Mouse (Mus musculus) megakaryocyte, adult 5-6 weeks (primary cell): ENCODE results near the gene Pramel7. TPM values are rescaled to one million over a fixed set of nuclear protein-coding genes. Genes with fewer than 3 reads are reported as not detected.
"Not testable (repeated sequence)": the region's sequence is repeated elsewhere in the genome, so short reads cannot be mapped to it uniquely, and the experiment has no call there.

Experiments
- ATAC-seq: 2 replicates; pipeline ENCODE4 v1.8.0; 2016; ENCODE audit warnings: mild to moderate bottlenecking, inconsistent platforms; ENCODE audit not compliant: poor library complexity, severe bottlenecking
- total RNA-seq, 2 experiments: library from RNA; stranded (forward) in 1 of 2; stranded (reverse) in 1 of 2; fragments of 153-499, 151-499 nt in 1 of 2; fragments of 221-1000, 200-1000 nt in 1 of 2; gene quantifications; 2 replicates each; pipeline versions ENCODE4 v1.2.3 to v1.2.4; 2015 to 2017

Pramel7 gene
- total RNA-seq (2015): not detected in 2 replicates
- total RNA-seq (2017): not detected in 2 replicates

DNA sequence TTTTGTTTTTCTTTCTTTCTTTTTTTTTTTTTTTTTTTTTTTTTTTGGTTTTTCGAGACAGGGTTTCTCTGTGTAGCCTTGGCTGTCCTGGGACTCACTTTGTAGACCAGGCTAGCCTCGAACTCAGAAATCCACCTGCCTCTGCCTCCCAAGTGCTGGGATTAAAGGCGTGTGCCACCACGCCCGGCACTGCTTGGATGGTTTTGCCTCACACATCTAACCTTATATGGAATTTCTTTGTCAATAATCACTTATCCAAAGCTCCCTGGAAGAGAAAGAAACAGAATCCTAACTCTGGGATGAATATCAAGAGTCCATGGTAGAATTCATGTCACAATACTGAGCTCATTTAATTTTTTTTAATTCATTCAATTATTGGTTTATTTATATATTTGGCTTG lies at the start of gene Pramel7:
Pramel7 (minus strand) TSS at position 101 of the 400 bp plus-strand sequence.
- not testable (repeated sequence) for ATAC-seq

DNA sequence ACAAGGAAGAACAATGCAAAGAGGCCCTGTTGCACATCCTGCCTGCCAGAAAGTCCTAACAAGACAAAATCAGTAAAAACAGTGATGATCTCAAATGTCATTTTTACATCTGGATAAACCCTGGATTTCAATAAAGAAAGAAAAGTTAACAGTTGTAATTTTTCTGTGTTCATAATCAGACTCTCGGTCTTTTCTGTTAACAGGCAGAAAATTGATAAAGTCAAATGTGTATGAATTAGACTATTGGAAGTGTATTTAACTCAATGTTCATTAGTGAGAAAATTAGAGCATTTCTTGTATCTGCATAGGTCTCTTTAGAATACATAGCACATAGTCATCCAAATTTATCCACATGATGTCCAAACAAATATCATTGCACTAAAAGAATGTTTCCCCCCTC lies 48.5 kb upstream of the Pramel7 start, which contains the start of gene Olfr1128:
Olfr1128 (minus strand) TSS at position 101 of the 400 bp plus-strand sequence.
- no peak for ATAC-seq

- ATAC-seq: no peak
These were observed 37.9 kb upstream of the Pramel7 start for GRCm38 (mm10) chr2:87534826-87535225.

- ATAC-seq: no peak
These were observed 34.6 kb upstream of the Pramel7 start, which contains the start of gene Olfr153 for GRCm38 (mm10) chr2:87531496-87531895. Gene Olfr153 (plus strand): TSS chr2:87531796.

DNA sequence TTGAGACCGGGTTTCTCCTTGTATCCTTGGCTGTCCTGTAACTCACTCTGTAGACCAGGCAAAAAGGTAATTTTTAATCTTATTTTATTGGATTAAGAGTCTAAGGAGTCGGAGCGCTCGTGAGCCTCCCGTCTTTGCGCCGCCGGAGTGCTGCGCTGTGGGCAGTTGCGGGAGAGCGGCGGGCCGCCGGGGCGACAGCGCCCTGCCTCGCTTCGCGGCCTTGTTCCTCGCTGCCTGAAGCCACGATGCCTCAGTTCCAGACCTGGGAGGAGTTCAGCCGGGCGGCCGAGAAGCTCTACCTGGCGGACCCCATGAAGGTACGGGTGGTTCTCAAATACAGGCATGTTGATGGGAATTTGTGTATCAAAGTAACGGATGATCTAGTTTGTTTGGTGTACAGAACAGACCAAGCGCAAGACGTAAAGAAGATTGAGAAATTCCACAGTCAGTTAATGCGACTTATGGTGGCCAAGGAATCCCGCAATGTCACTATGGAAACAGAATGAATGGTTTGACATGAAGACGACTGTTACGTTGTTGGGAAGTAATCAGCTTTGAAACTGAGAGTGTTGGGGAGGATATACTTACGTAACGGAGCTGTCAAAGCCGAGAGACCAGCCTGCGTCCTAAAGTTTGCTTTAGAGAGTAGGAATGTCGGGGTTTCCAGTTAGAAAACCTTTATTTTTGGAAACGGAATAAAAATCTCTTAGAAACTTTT lies 29.2 kb upstream of the Pramel7 start:
- ATAC-seq: not testable (repeated sequence)

GRCm38 (mm10) chr2:87520651-87521050 lies 23.8 kb upstream of the Pramel7 start:
- ATAC-seq: no peak

DNA sequence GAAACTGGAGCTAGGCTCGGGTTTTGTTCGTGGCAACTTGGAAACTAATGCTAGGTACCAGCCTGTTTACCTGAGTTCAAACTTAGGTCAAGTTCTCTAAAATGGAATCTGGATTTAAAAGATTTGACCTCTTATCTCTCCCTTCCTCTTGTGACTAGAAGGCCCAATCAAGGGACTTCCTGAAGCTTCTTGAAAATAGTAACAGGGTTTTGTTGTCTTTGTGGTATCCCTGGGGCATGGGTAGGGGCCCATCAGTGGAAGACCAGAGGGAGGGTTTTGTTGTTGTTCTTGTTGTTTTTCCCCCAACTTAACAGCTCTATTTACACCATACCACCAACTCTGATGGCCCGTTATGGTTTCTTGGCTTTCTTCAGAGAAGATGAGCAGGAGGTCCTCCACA lies 19.7 kb upstream of the Pramel7 start:
- ATAC-seq: no peak

GRCm38 (mm10) chr2:87515457-87516060 lies 18.7 kb upstream of the Pramel7 start:
- no peak for ATAC-seq

GRCm38 (mm10) chr2:87515046-87515445 lies 18.2 kb upstream of the Pramel7 start:
- no peak for ATAC-seq

DNA sequence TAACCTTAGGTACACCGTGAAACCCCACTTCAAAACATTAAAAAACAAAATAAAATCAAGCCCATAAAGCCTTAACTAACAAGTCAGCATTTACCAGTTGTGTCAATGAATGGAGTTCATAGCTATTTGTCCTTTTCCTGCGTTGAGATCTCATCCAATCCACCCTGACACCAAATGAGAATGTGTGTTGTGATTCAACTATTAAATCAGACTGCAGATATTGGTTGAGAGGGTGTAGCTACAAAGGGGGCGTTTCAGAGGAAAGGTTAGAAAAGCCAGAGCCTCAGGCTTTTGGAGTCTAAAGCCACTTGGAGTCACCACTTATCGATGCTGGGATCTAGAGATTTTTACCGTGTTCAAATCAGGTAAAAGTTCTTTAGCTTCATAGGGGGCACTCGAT lies 9.4 kb upstream of the Pramel7 start, which contains the start of gene Pramel6:
Pramel6 (plus strand) TSS at position 301 of the 400 bp plus-strand sequence.
- ATAC-seq: no peak

- no peak for ATAC-seq
These were observed 14.6 kb downstream of the Pramel7 start for GRCm38 (mm10) chr2:87482276-87482675.

- ATAC-seq: no peak
These were observed 15.7 kb downstream of the Pramel7 start for GRCm38 (mm10) chr2:87481158-87481557.

- ATAC-seq: no peak
These were observed 16.7 kb downstream of the Pramel7 start for GRCm38 (mm10) chr2:87480207-87480606.

- ATAC-seq: no peak
These were observed 35.1 kb downstream of the Pramel7 start for GRCm38 (mm10) chr2:87461769-87462168.

DNA sequence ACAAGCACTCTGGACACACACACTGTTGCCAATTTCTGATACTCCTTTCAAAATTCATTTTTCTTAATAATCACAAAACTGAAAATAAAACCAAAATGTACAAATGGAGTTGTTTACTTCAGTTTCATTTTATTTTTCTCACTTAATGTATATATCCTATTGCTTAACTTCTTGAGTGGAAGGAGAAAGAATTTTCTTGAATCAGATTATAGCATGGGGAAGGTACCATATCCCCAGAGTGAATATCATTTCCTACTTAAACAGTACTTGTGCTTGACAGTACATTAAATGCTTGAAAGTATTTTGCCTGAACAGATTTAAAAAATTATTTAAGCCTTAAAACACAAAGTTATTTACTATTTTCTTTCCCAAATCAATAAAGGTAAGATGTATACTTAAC lies 43.2 kb downstream of the Pramel7 start, which contains the start of gene Olfr1126:
Olfr1126 (plus strand) TSS at position 301 of the 400 bp plus-strand sequence.
- ATAC-seq: no peak

Other genes starting within 250 kb of the Pramel7 start
- not detected in 2 replicates for gene Olfr1115, start 249.1 kb downstream of the Pramel7 start, total RNA-seq (2015)
- gene Olfr1115, start 249.1 kb downstream of the Pramel7 start, total RNA-seq (2017): not detected in 2 replicates
- not detected in 2 replicates for gene Olfr1116, start 229.6 kb downstream of the Pramel7 start, total RNA-seq (2015)
- not detected in 2 replicates for gene Olfr1116, start 229.6 kb downstream of the Pramel7 start, total RNA-seq (2017)
- gene Olfr1118, start 189.5 kb downstream of the Pramel7 start, total RNA-seq (2015): not detected in 2 replicates
- gene Olfr1118, start 189.5 kb downstream of the Pramel7 start, total RNA-seq (2017): 0.04 TPM in 1 of 2 replicates, not detected in the other
- not detected in 2 replicates for gene Olfr1120, start 142.3 kb downstream of the Pramel7 start, total RNA-seq (2015)
- not detected in 2 replicates for gene Olfr1120, start 142.3 kb downstream of the Pramel7 start, total RNA-seq (2017)
- gene Olfr1121, start 127.2 kb downstream of the Pramel7 start, total RNA-seq (2015): not detected in 2 replicates
- not detected in 2 replicates for gene Olfr1121, start 127.2 kb downstream of the Pramel7 start, total RNA-seq (2017)
- 0.02 TPM in 1 of 2 replicates, not detected in the other for gene Olfr1122, start 111.2 kb downstream of the Pramel7 start, total RNA-seq (2015)
- gene Olfr1122, start 111.2 kb downstream of the Pramel7 start, total RNA-seq (2017): not detected in 2 replicates
- gene Olfr1123, start 80.5 kb downstream of the Pramel7 start, total RNA-seq (2015): not detected in 2 replicates
- gene Olfr1123, start 80.5 kb downstream of the Pramel7 start, total RNA-seq (2017): not detected in 2 replicates
- not detected in 2 replicates for gene Olfr1124, start 66.8 kb downstream of the Pramel7 start, total RNA-seq (2015)
- not detected in 2 replicates for gene Olfr1124, start 66.8 kb downstream of the Pramel7 start, total RNA-seq (2017)
- not detected in 2 replicates for gene Olfr1126, start 43.1 kb downstream of the Pramel7 start, total RNA-seq (2015)
- gene Olfr1126, start 43.1 kb downstream of the Pramel7 start, total RNA-seq (2017): not detected in 2 replicates
- not detected in 2 replicates for gene Pramel6, start 9.5 kb upstream of the Pramel7 start, total RNA-seq (2015)
- not detected in 2 replicates for gene Pramel6, start 9.5 kb upstream of the Pramel7 start, total RNA-seq (2017)
- not detected in 2 replicates for gene Olfr153, start 34.7 kb upstream of the Pramel7 start, total RNA-seq (2015)
- not detected in 2 replicates for gene Olfr153, start 34.7 kb upstream of the Pramel7 start, total RNA-seq (2017)
- gene Olfr1128, start 48.4 kb upstream of the Pramel7 start, total RNA-seq (2015): not detected in 2 replicates
- gene Olfr1128, start 48.4 kb upstream of the Pramel7 start, total RNA-seq (2017): not detected in 2 replicates
- gene Olfr1129, start 76.8 kb upstream of the Pramel7 start, total RNA-seq (2015): not detected in 2 replicates
- gene Olfr1129, start 76.8 kb upstream of the Pramel7 start, total RNA-seq (2017): not detected in 2 replicates
- gene Olfr1130, start 109.1 kb upstream of the Pramel7 start, total RNA-seq (2015): not detected in 2 replicates
- gene Olfr1130, start 109.1 kb upstream of the Pramel7 start, total RNA-seq (2017): not detected in 2 replicates
- not detected in 2 replicates for gene Olfr1131, start 130.0 kb upstream of the Pramel7 start, total RNA-seq (2015)
- gene Olfr1131, start 130.0 kb upstream of the Pramel7 start, total RNA-seq (2017): not detected in 2 replicates
- not detected in 2 replicates for gene Olfr1132, start 140.4 kb upstream of the Pramel7 start, total RNA-seq (2015)
- gene Olfr1132, start 140.4 kb upstream of the Pramel7 start, total RNA-seq (2017): not detected in 2 replicates
- not detected in 2 replicates for gene Olfr1133, start 150.3 kb upstream of the Pramel7 start, total RNA-seq (2015)
- not detected in 2 replicates for gene Olfr1133, start 150.3 kb upstream of the Pramel7 start, total RNA-seq (2017)
- gene Olfr1134, start 161.4 kb upstream of the Pramel7 start, total RNA-seq (2015): not detected in 2 replicates
- gene Olfr1134, start 161.4 kb upstream of the Pramel7 start, total RNA-seq (2017): not detected in 2 replicates
- not detected in 2 replicates for gene Olfr1135, start 176.6 kb upstream of the Pramel7 start, total RNA-seq (2015)
- not detected in 2 replicates for gene Olfr1135, start 176.6 kb upstream of the Pramel7 start, total RNA-seq (2017)
- not detected in 2 replicates for gene Olfr1136, start 196.9 kb upstream of the Pramel7 start, total RNA-seq (2015)
- not detected in 2 replicates for gene Olfr1136, start 196.9 kb upstream of the Pramel7 start, total RNA-seq (2017)
- gene Olfr1137, start 216.1 kb upstream of the Pramel7 start, total RNA-seq (2015): not detected in 2 replicates
- gene Olfr1137, start 216.1 kb upstream of the Pramel7 start, total RNA-seq (2017): not detected in 2 replicates
- not detected in 2 replicates for gene Olfr1138, start 242.9 kb upstream of the Pramel7 start, total RNA-seq (2015)
- gene Olfr1138, start 242.9 kb upstream of the Pramel7 start, total RNA-seq (2017): not detected in 2 replicates
- not detected in 2 replicates for gene Olfr1140, start 246.7 kb upstream of the Pramel7 start, total RNA-seq (2015)
- gene Olfr1140, start 246.7 kb upstream of the Pramel7 start, total RNA-seq (2017): not detected in 2 replicates